In the genomic region with DNA sequence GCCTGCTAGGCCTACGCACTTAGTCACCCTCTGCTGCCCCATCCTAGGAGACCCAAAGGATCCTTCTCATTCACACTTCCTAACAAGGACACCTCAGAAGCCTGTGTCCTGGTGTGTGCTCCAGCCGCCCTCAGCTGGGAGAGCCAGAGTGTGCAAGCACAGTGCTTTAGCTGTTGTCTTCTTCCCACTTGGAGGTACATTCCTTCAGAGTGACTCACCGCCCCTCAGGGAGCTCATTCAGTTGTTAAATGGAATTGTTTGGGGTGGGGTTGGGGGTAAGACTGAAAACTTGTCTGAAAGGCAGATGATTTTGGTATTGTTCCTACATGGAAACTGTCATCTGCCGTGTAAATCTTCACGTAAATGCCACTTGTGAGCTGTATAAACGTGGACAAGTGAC, we compare ENCODE assay signal across 17 mouse cellular contexts. TPM values are rescaled to one million over a fixed set of nuclear protein-coding genes. Genes with fewer than 3 reads are reported as not detected.
A peak's percentile ranks its signal among the peaks of the same experiment; 100 is the strongest.
DNase-seq lines count a peak whose midpoint lies in the region; ATAC-seq and TF ChIP-seq lines count a peak whose summit lies in the region.
"Had no signal": no experiment of that assay in that cellular context is flagged by ENCODE, and none has a peak within 500 bp of the region (broad histone marks: within the 10 kb centered on the region; RNA-seq: fewer than 3 reads in every experiment).

No protein-coding gene starts in this region.

- no peaks in the 10 kb centered on the region for H3K9me3 ChIP-seq in intestine, postnatal 0 days (ENCODE audit: control insufficient read depth)
- no peaks in the 10 kb centered on the region for H3K9me3 ChIP-seq in intestine, embryonic 16.5 days (ENCODE audit: control insufficient read depth, low read length)
- peaks cover 3% of the 10 kb centered on the region for H3K9me3 ChIP-seq in CH12.LX (replicated peaks; ENCODE audit: low read length)
- no peaks in the 10 kb centered on the region for H3K9me3 ChIP-seq in ES-E14 (ENCODE audit: control insufficient read depth, insufficient read depth, low read depth, low read length)
- no peaks in the 10 kb centered on the region for H3K9me3 ChIP-seq in forebrain, embryonic 16.5 days (ENCODE audit: control insufficient read depth, low read length)
- H3K9me3 ChIP-seq: forebrain, embryonic 12.5 days had no signal

- H3K27ac ChIP-seq in intestine, postnatal 0 days (ENCODE audit: low read depth, low read length), result no peak overlapping the region
- no peak overlapping the region for H3K27ac ChIP-seq in intestine, embryonic 16.5 days (ENCODE audit: low read length)
- peak overlapping the region; percentile 41 for H3K27ac ChIP-seq in CH12.LX (ENCODE audit: insufficient read depth, low read depth)
- H3K27ac ChIP-seq in ES-E14 (ENCODE audit: insufficient read depth, low read depth, low read length, poor library complexity, severe bottlenecking), result peak overlapping the region; percentile 80
- no peak overlapping the region for H3K27ac ChIP-seq in forebrain, embryonic 16.5 days (ENCODE audit: low read length)
- H3K27ac ChIP-seq: forebrain, embryonic 12.5 days had no signal

- ATAC-seq in intestine, postnatal 0 days, result no peak
- no peak for ATAC-seq in intestine, embryonic 16.5 days
- no peak for ATAC-seq in forebrain, embryonic 16.5 days

- H3K4me1 ChIP-seq in intestine, postnatal 0 days (replicated peaks; ENCODE audit: control insufficient read depth, insufficient read depth, low read length), result no peaks in the 10 kb centered on the region
- H3K4me1 ChIP-seq in intestine, embryonic 16.5 days (ENCODE audit: control insufficient read depth, insufficient read depth, low read length), result no peaks in the 10 kb centered on the region
- peaks cover 32 to 98% of the 10 kb centered on the region in 2 experiments for H3K4me1 ChIP-seq in CH12.LX (ENCODE audit: control insufficient read depth in 1 of 2, insufficient read depth in 2 of 2)
- peaks cover 5 to 13% of the 10 kb centered on the region in 2 experiments; a peak in 3 of 4 replicates for H3K4me1 ChIP-seq in ES-E14 (ENCODE audit: control insufficient read depth in 2 of 2, insufficient read depth in 2 of 2, low read length in 2 of 2, poor library complexity in 1 of 2)
- no peaks in the 10 kb centered on the region for H3K4me1 ChIP-seq in forebrain, embryonic 16.5 days (replicated peaks; ENCODE audit: control insufficient read depth, insufficient read depth, low read length)
- H3K4me1 ChIP-seq: forebrain, embryonic 12.5 days had no signal

- no peak overlapping the region for H3K9ac ChIP-seq in intestine, postnatal 0 days (ENCODE audit: low read depth, low read length)
- H3K9ac ChIP-seq in intestine, embryonic 16.5 days (ENCODE audit: low read depth, low read length), result no peak overlapping the region
- no peak overlapping the region for H3K9ac ChIP-seq in CH12.LX (ENCODE audit: insufficient read depth, low read depth)
- no peak overlapping the region; the same call in 1 of the 2 replicates for H3K9ac ChIP-seq in ES-E14 (ENCODE audit: insufficient read depth, low read depth, low read length, poor library complexity, severe bottlenecking)
- H3K9ac ChIP-seq in forebrain, embryonic 16.5 days (replicated peaks; ENCODE audit: low read depth, low read length), result no peak overlapping the region
- H3K9ac ChIP-seq: forebrain, embryonic 12.5 days had no signal

- no peak for TF ChIP-seq RAD21 in CH12.LX (IDR thresholded peaks at IDR 0.05; ENCODE audit: low read depth, low read length)

- WGBS in intestine, postnatal 0 days, result 73% methylated on average over 6 of the region's 6 CpGs
- WGBS in intestine, embryonic 16.5 days, result 75% methylated on average over 6 of the region's 6 CpGs
- WGBS in forebrain, embryonic 16.5 days, result 79% methylated on average over 6 of the region's 6 CpGs

- H3K36me3 ChIP-seq in intestine, postnatal 0 days (ENCODE audit: control insufficient read depth, insufficient read depth), result peaks cover 65% of the 10 kb centered on the region
- H3K36me3 ChIP-seq in intestine, embryonic 16.5 days (ENCODE audit: control insufficient read depth, insufficient read depth, low read length), result peaks cover 6% of the 10 kb centered on the region; the same call in 1 of the 2 replicates
- H3K36me3 ChIP-seq in CH12.LX (replicated peaks in 1 of 2; ENCODE audit: control insufficient read depth in 1 of 2, insufficient read depth in 1 of 2, low read length in 1 of 2), result peaks cover 69 to 90% of the 10 kb centered on the region in 2 experiments
- H3K36me3 ChIP-seq in ES-E14 (ENCODE audit: control insufficient read depth, insufficient read depth, low read length, poor library complexity, severe bottlenecking), result peaks cover 20% of the 10 kb centered on the region; the same call in 1 of the 2 replicates
- peaks cover 15% of the 10 kb centered on the region; the same call in 1 of the 2 replicates for H3K36me3 ChIP-seq in forebrain, embryonic 16.5 days (ENCODE audit: control insufficient read depth, insufficient read depth)

- H3K4me2 ChIP-seq in intestine, postnatal 0 days (replicated peaks; ENCODE audit: low read depth), result no peak overlapping the region
- no peak overlapping the region for H3K4me2 ChIP-seq in intestine, embryonic 16.5 days (ENCODE audit: low read depth, low read length)
- H3K4me2 ChIP-seq in CH12.LX (ENCODE audit: insufficient read depth, low read depth, poor library complexity, severe bottlenecking), result no peak overlapping the region
- H3K4me2 ChIP-seq in forebrain, embryonic 16.5 days (ENCODE audit: low read length), result no peak overlapping the region
- H3K4me2 ChIP-seq: forebrain, embryonic 12.5 days had no signal

- H3K4me3 ChIP-seq in intestine, postnatal 0 days (ENCODE audit: low read depth, low read length), result no peak overlapping the region
- H3K4me3 ChIP-seq in intestine, embryonic 16.5 days (ENCODE audit: low read length), result no peak overlapping the region
- H3K4me3 ChIP-seq in CH12.LX (replicated peaks in 1 of 3; ENCODE audit: low read depth in 2 of 3, low read length in 2 of 3, poor library complexity in 1 of 3), result no peak overlapping the region
- no peak overlapping the region for H3K4me3 ChIP-seq in ES-E14 (ENCODE audit: insufficient read depth in 1 of 2, low read depth in 1 of 2, low read length in 2 of 2, poor library complexity in 1 of 2, severe bottlenecking in 1 of 2)
- H3K4me3 ChIP-seq in forebrain, embryonic 16.5 days (replicated peaks; ENCODE audit: low read length), result no peak overlapping the region
- H3K4me3 ChIP-seq: forebrain, embryonic 12.5 days had no signal

- no peak for TF ChIP-seq POLR2A in CH12.LX (IDR thresholded peaks at IDR 0.05; ENCODE audit: low read depth, low read length)

- no peak for DNase-seq in CH12.LX (ENCODE audit: extremely low read depth)
- DNase-seq in ES-E14 (ENCODE audit: low read depth, low spot score), result peak; percentile 70
- peak; percentile 36 for DNase-seq in fibroblast of lung, adult 2 months (ENCODE audit: low read depth)
- DNase-seq in ovary, postnatal 36 days (ENCODE audit: low spot score), result no peak
- DNase-seq: cerebellum, adult 9-10 months; gastrocnemius, postnatal 25 days; heart, postnatal 36 days; layer of hippocampus, adult 9-11 months; midbrain, embryonic 14.5 days had no signal

- H3K27me3 ChIP-seq in intestine, postnatal 0 days (replicated peaks; ENCODE audit: control insufficient read depth, insufficient read depth, low read length), result no peaks in the 10 kb centered on the region
- H3K27me3 ChIP-seq in intestine, embryonic 16.5 days (replicated peaks; ENCODE audit: control insufficient read depth, insufficient read depth, low read length), result no peaks in the 10 kb centered on the region
- no peaks in the 10 kb centered on the region for H3K27me3 ChIP-seq in CH12.LX (replicated peaks)
- H3K27me3 ChIP-seq in forebrain, embryonic 16.5 days (replicated peaks; ENCODE audit: control insufficient read depth, insufficient read depth, low read length), result no peaks in the 10 kb centered on the region
- H3K27me3 ChIP-seq: forebrain, embryonic 12.5 days had no signal

- TF ChIP-seq CTCF in intestine, postnatal 0 days (IDR thresholded peaks at IDR 0.05; ENCODE audit: low read depth), result peak; percentile 28; the same call in 1 of the 2 replicates
- TF ChIP-seq CTCF in CH12.LX (conservative IDR thresholded peaks at IDR 0.05 in 1 of 2, IDR thresholded peaks at IDR 0.05 in 1 of 2; ENCODE audit: low read depth in 2 of 2, low read length in 2 of 2), result no peak

- in situ Hi-C loops in CH12.LX (cut with MboI; ENCODE audit: low pct_ligation_motif_present, low pct_unique_long_range_greater_than_20kb, low sequenced_read_pairs) (no loop called here), ES-E14 (cut with MboI; ENCODE audit: low sequenced_read_pairs in 2 of 2, unreplicated experiment in 2 of 2) (no loop called here)

- dilution Hi-C loops in CH12.LX (cut with MboI; ENCODE audit: extremely low pct_ligation_motif_present, extremely low pct_unique_long_range_greater_than_20kb, low sequenced_read_pairs), result no loop called here

- H3K79me2 ChIP-seq in CH12.LX (replicated peaks; ENCODE audit: control insufficient read depth, extremely low read depth, insufficient read depth, poor library complexity, severe bottlenecking), result peaks cover 44% of the 10 kb centered on the region

- TF ChIP-seq EP300 in CH12.LX (IDR thresholded peaks at IDR 0.05; ENCODE audit: low read length), result no peak

TF ChIP-seq in CH12.LX, 34 proteins besides CTCF, POLR2A, EP300 and RAD21:
- TF ChIP-seq SMC3 (IDR thresholded peaks at IDR 0.05; ENCODE audit: low read depth, low read length), result no peak
TF ChIP-seq in CH12.LX: peak in this region for 0.

TF ChIP-seq in ES-E14, 5 proteins besides CTCF, POLR2A, EP300 and RAD21:
- TF ChIP-seq CHD2 (IDR thresholded peaks at IDR 0.05; ENCODE audit: low read depth, low read length) (peak; percentile 68; the same call in 1 of the 2 replicates), HCFC1 (IDR thresholded peaks at IDR 0.05; ENCODE audit: borderline replicate concordance, insufficient read depth, low read length) (no peak)
TF ChIP-seq in ES-E14: peak in this region for 1.

RNA-seq across cellular contexts. Expression of gene Gm13420, which starts 60.0 kb away (rescaled TPM):
- polyA plus RNA-seq in intestine, postnatal 0 days (2015; fragmentation: Nextera tagmentation; extraction: Ambion mirVana), result 0.10 TPM in 1 of 2 replicates, not detected in the other
- polyA plus RNA-seq in intestine, embryonic 16.5 days (2015; fragmentation: Nextera tagmentation; extraction: Ambion mirVana), result 0.56 and 0.70 TPM in 2 replicates
- not detected in 2 replicates for total RNA-seq in CH12.LX (2012; rRNA removed)
- not detected in 2 replicates for total RNA-seq in CH12.LX (2014; rRNA removed)
- polyA plus RNA-seq in CH12.LX (2012; ENCODE audit: insufficient read length, low read depth), result not detected in 2 replicates
- total RNA-seq in ES-E14 (2012; rRNA removed), result 0.27 and 0.42 TPM in 2 replicates
- polyA plus RNA-seq in forebrain, embryonic 16.5 days (2015; fragmentation: Nextera tagmentation; extraction: Ambion mirVana), result 0.22 TPM in 1 of 2 replicates, not detected in the other
- total RNA-seq: adrenal gland, adult 18-20 months; gastrocnemius, postnatal 25 days; heart, postnatal 36 days; MEL had no signal
- polyA plus RNA-seq: forebrain, embryonic 12.5 days; midbrain, embryonic 14.5 days; neural tube, embryonic 11.5 days; thymus, postnatal 0 days had no signal

Comparison
In these comparisons a context has a peak if more than half of its experiments do, and no peak if none do; other contexts are left out.
1. H3K27ac ChIP-seq: peak in CH12.LX (single experiment) and ES-E14 (single experiment); none in intestine, postnatal 0 days (single experiment), intestine, embryonic 16.5 days (single experiment) and forebrain, embryonic 16.5 days (single experiment).
2. DNase-seq: peak in ES-E14 (single experiment) and fibroblast of lung, adult 2 months (single experiment); none in CH12.LX (single experiment) and ovary, postnatal 36 days (single experiment).